Mouse (Mus musculus): ENCODE measurements around the gene Nceh1. TPM values are rescaled to one million over a fixed set of nuclear protein-coding genes. Genes with fewer than 3 reads are reported as not detected.

The Nceh1 gene
- total and polyA plus RNA-seq, 3 experiments, result 8.5 to 11.8 (median 9.2) TPM

GRCm38 (mm10) chr3:27205514-27206220 is 22.9 kb downstream of the Nceh1 start:
- H3K9me3 ChIP-seq (replicated peaks; ENCODE audit: low read length), result peaks cover 6% of the 10 kb centered on the region

GRCm38 (mm10) chr3:27206221-27206560 is 23.4 kb downstream of the Nceh1 start:
- no peak for DNase-seq (ENCODE audit: extremely low read depth)
- peaks cover 3 to 41% of the 10 kb centered on the region in 2 experiments for H3K36me3 ChIP-seq (replicated peaks in 1 of 2; ENCODE audit: control insufficient read depth in 1 of 2, insufficient read depth in 1 of 2, low read length in 1 of 2)
- H3K79me2 ChIP-seq (replicated peaks; ENCODE audit: control insufficient read depth, extremely low read depth, insufficient read depth, poor library complexity, severe bottlenecking), result no peaks in the 10 kb centered on the region
- no peak overlapping the region for H3K4me3 ChIP-seq (replicated peaks in 1 of 3; ENCODE audit: low read depth in 2 of 3, low read length in 2 of 3, poor library complexity in 1 of 3)
- no peak overlapping the region for H3K27ac ChIP-seq (ENCODE audit: insufficient read depth, low read depth)
- H3K4me1 ChIP-seq (ENCODE audit: control insufficient read depth in 1 of 2, insufficient read depth in 2 of 2), result peaks cover 5 to 60% of the 10 kb centered on the region in 2 experiments
- dilution Hi-C loops (cut with MboI; ENCODE audit: extremely low pct_ligation_motif_present, extremely low pct_unique_long_range_greater_than_20kb, low sequenced_read_pairs) (no loop called here), in situ Hi-C loops (cut with MboI; ENCODE audit: low pct_ligation_motif_present, low pct_unique_long_range_greater_than_20kb, low sequenced_read_pairs) (no loop called here)
- TF ChIP-seq ZC3H11A (IDR thresholded peaks at IDR 0.05; ENCODE audit: low read depth, low read length) (no peak), HCFC1 (IDR thresholded peaks at IDR 0.05; ENCODE audit: low read depth, low read length) (no peak), ZNF384 (IDR thresholded peaks at IDR 0.05; ENCODE audit: low read depth, low read length) (no peak), POLR2A (IDR thresholded peaks at IDR 0.05; ENCODE audit: low read depth, low read length) (no peak), BHLHE40 (IDR thresholded peaks at IDR 0.05; ENCODE audit: low read depth, low read length) (no peak), CTCF (conservative IDR thresholded peaks at IDR 0.05 in 1 of 2, IDR thresholded peaks at IDR 0.05 in 1 of 2; ENCODE audit: low read depth in 2 of 2, low read length in 2 of 2) (no peak), SMC3 (IDR thresholded peaks at IDR 0.05; ENCODE audit: low read depth, low read length) (no peak), UBTF (IDR thresholded peaks at IDR 0.05; ENCODE audit: low read depth, low read length) (no peak), JUN (IDR thresholded peaks at IDR 0.05; ENCODE audit: insufficient read depth, low read depth, low read length) (no peak), MAZ (IDR thresholded peaks at IDR 0.05; ENCODE audit: low read depth, low read length) (no peak), PAX5 (IDR thresholded peaks at IDR 0.05; ENCODE audit: low read length) (no peak), MEF2A (IDR thresholded peaks at IDR 0.05; ENCODE audit: borderline replicate concordance, low read depth, low read length) (no peak), NRF1 (IDR thresholded peaks at IDR 0.05; ENCODE audit: low read depth, low read length) (no peak), ELF1 (IDR thresholded peaks at IDR 0.05; ENCODE audit: low read depth, low read length) (no peak)
- no peak overlapping the region for H3K9ac ChIP-seq (ENCODE audit: insufficient read depth, low read depth)
- no peaks in the 10 kb centered on the region for H3K27me3 ChIP-seq (replicated peaks)
- peaks cover 6% of the 10 kb centered on the region for H3K9me3 ChIP-seq (replicated peaks; ENCODE audit: low read length)
- H3K4me2 ChIP-seq (ENCODE audit: insufficient read depth, low read depth, poor library complexity, severe bottlenecking), result no peak overlapping the region

More at GRCm38 (mm10) chr3:27205514-27206220, 22.9 kb downstream of the Nceh1 start:
- H3K9ac ChIP-seq (ENCODE audit: insufficient read depth, low read depth), result no peak overlapping the region
- TF ChIP-seq ZNF384 (IDR thresholded peaks at IDR 0.05; ENCODE audit: low read depth, low read length) (no peak), MAFK (IDR thresholded peaks at IDR 0.05; ENCODE audit: insufficient replicate concordance, low read length) (no peak), BHLHE40 (IDR thresholded peaks at IDR 0.05; ENCODE audit: low read depth, low read length) (no peak)
- H3K36me3 ChIP-seq (replicated peaks in 1 of 2; ENCODE audit: control insufficient read depth in 1 of 2, insufficient read depth in 1 of 2, low read length in 1 of 2), result peaks cover 3 to 39% of the 10 kb centered on the region in 2 experiments
- peaks cover 5 to 65% of the 10 kb centered on the region in 2 experiments for H3K4me1 ChIP-seq (ENCODE audit: control insufficient read depth in 1 of 2, insufficient read depth in 2 of 2)
- H3K27ac ChIP-seq (ENCODE audit: insufficient read depth, low read depth), result no peak overlapping the region
- no peak for DNase-seq (ENCODE audit: extremely low read depth)
- dilution Hi-C loops (cut with MboI; ENCODE audit: extremely low pct_ligation_motif_present, extremely low pct_unique_long_range_greater_than_20kb, low sequenced_read_pairs), result no loop called here
- in situ Hi-C loops (cut with MboI; ENCODE audit: low pct_ligation_motif_present, low pct_unique_long_range_greater_than_20kb, low sequenced_read_pairs), result no loop called here
- H3K27me3 ChIP-seq (replicated peaks), result no peaks in the 10 kb centered on the region
- H3K4me3 ChIP-seq (replicated peaks in 1 of 3; ENCODE audit: low read depth in 2 of 3, low read length in 2 of 3, poor library complexity in 1 of 3), result no peak overlapping the region
- no peaks in the 10 kb centered on the region for H3K79me2 ChIP-seq (replicated peaks; ENCODE audit: control insufficient read depth, extremely low read depth, insufficient read depth, poor library complexity, severe bottlenecking)
- no peak overlapping the region for H3K4me2 ChIP-seq (ENCODE audit: insufficient read depth, low read depth, poor library complexity, severe bottlenecking)
